Mouse (Mus musculus): ENCODE results near the gene Adora2b.

GRCm38 (mm10) chr11:62266466-62267214, 17.9 kb downstream of the Adora2b start:
- TF ChIP-seq TCF12 (IDR thresholded peaks at IDR 0.05; ENCODE audit: insufficient read depth, poor library complexity, severe bottlenecking) (no peak), MYOG (IDR thresholded peaks at IDR 0.05; ENCODE audit: control insufficient read depth in 1 of 3, insufficient read depth in 1 of 3, insufficient read length in 2 of 3, low read depth in 2 of 3) (no peak), POLR2A (IDR thresholded peaks at IDR 0.05; ENCODE audit: insufficient read length, low read depth) (no peak), USF1 (IDR thresholded peaks at IDR 0.05; ENCODE audit: low read depth) (no peak), E2F4 (IDR thresholded peaks at IDR 0.05; ENCODE audit: insufficient read depth) (no peak), MAX (IDR thresholded peaks at IDR 0.05; ENCODE audit: low read depth) (no peak)

Data from myocyte (in vitro differentiated cells).